Mouse (Mus musculus): ENCODE data around the gene Slco4a1. TPM values are rescaled to one million over a fixed set of nuclear protein-coding genes. Genes with fewer than 3 reads are reported as not detected.

Slco4a1 gene
- polyA plus RNA-seq, 1 experiment from 2014 or later: 0.74 TPM

DNA sequence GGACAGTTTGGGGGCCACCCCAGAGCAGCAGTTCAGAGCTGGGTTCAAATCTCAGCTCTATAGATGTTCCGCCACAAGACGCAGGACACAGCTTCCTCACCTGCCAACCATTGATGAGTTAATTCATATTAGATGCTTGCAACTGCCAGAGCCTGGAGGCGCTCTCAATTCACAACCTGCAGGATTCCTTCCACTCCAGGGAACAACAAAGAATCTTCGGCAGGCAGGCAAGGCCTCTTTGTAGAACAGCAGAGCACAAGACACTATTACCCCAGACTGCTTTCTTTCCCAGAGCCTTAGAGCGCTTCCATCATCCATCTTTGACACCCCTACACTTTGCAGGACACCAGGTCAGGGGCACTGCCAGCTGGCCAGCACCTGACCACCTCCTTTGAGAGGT is 50.2 kb downstream of the Slco4a1 start:
- DNase-seq (ENCODE audit: low spot score): peak; percentile 37

DNA sequence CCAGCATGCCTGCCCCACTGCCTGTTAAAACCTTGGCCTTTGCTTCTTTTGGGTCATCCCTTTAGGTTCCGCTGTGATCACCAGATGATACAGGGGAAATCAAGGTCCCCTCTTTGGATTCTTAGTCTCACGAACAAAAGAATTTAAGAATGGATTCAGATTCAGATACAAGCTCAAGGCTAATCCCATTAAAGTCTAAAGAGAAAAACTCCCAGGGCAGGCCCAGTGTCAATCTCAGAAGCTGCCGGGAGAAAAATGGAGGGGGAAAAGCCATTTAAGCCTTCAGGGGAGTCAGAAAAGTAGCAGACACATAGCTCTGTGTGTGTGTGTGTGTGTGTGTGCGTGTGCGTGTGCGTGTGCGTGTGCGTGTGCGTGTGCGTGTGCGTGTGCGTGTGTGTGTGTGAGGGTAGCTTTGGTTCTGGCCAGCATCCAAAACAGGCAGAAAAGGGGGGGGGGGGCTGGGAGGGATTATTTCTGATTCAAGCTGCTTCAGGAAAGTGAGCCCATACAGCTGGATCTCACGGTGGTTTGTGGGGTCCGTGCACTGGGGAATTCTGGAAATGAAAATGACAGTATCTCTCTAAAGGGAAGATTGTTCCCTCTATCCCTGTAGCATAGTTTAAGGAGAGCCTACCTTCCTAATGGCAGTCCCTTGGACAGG is 52.5 kb downstream of the Slco4a1 start:
- 47% methylated on average over 14 of the region's 14 CpGs for WGBS
- Histone ChIP-seq H3K4me3 (ENCODE audit: low read depth, low read length) (no peak overlapping the region), H3K36me3 (ENCODE audit: control insufficient read depth, insufficient read depth, low read length) (no peaks in the 10 kb centered on the region), H3K27ac (ENCODE audit: low read depth, low read length) (no peak overlapping the region; the same call in 1 of the 2 replicates), H3K4me1 (ENCODE audit: control insufficient read depth, insufficient read depth, low read length) (peaks cover 16% of the 10 kb centered on the region), H3K4me2 (ENCODE audit: low read length) (no peak overlapping the region), H3K27me3 (replicated peaks; ENCODE audit: control insufficient read depth, insufficient read depth, low read length) (no peaks in the 10 kb centered on the region), H3K9me3 (replicated peaks; ENCODE audit: control insufficient read depth, low read length) (no peaks in the 10 kb centered on the region), H3K9ac (ENCODE audit: low read length) (no peak overlapping the region)
- DNase-seq (ENCODE audit: low spot score): no peak
- no peak for ATAC-seq

More for the DNA sequence above, 50.2 kb downstream of the Slco4a1 start:
- 0 out of 2 replicates have a peak, but pooled peaks have one; percentile 26 for ATAC-seq
- Histone ChIP-seq H3K27ac (ENCODE audit: low read depth, low read length) (peak overlapping the region; percentile 27; the same call in 1 of the 2 replicates), H3K9ac (ENCODE audit: low read length) (no peak overlapping the region; the same call in 1 of the 2 replicates), H3K9me3 (replicated peaks; ENCODE audit: control insufficient read depth, low read length) (no peaks in the 10 kb centered on the region), H3K27me3 (replicated peaks; ENCODE audit: control insufficient read depth, insufficient read depth, low read length) (no peaks in the 10 kb centered on the region; the same call in 1 of the 2 replicates), H3K36me3 (ENCODE audit: control insufficient read depth, insufficient read depth, low read length) (no peaks in the 10 kb centered on the region), H3K4me2 (ENCODE audit: low read length) (no peak overlapping the region), H3K4me1 (ENCODE audit: control insufficient read depth, insufficient read depth, low read length) (peaks cover 15% of the 10 kb centered on the region), H3K4me3 (ENCODE audit: low read depth, low read length) (no peak overlapping the region)
- WGBS: 9% methylated on average over 5 of the region's 5 CpGs

DNA sequence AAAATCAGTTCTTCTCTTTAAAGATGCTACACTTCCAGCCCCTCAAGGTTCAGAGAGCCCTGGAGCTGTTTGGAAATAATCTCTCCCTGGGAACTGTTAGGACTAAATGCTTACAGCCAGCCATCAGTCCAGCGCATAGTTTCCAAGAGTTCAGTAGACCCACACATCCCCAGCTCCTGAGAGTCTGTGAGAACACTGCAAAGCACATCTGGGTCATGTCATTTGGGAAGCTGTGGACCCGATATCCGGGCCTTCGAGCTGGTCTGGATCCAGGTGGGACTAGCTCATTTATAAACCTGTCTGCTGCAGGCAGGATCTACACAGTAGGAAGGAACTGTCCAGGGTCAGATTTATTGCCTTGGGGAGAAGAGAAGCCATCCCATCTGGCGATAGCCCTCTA is 54.8 kb downstream of the Slco4a1 start:
- Histone ChIP-seq H3K36me3 (ENCODE audit: control insufficient read depth, insufficient read depth, low read length) (no peaks in the 10 kb centered on the region), H3K27ac (ENCODE audit: low read depth, low read length) (no peak overlapping the region), H3K27me3 (replicated peaks; ENCODE audit: control insufficient read depth, insufficient read depth, low read length) (no peaks in the 10 kb centered on the region), H3K4me1 (ENCODE audit: control insufficient read depth, insufficient read depth, low read length) (peaks cover 16% of the 10 kb centered on the region), H3K9ac (ENCODE audit: low read length) (no peak overlapping the region), H3K9me3 (replicated peaks; ENCODE audit: control insufficient read depth, low read length) (no peaks in the 10 kb centered on the region), H3K4me2 (ENCODE audit: low read length) (no peak overlapping the region), H3K4me3 (ENCODE audit: low read depth, low read length) (no peak overlapping the region)
- ATAC-seq: no peak
- 92% methylated on average over 5 of the region's 5 CpGs for WGBS
- no peak for DNase-seq (ENCODE audit: low spot score)

DNA sequence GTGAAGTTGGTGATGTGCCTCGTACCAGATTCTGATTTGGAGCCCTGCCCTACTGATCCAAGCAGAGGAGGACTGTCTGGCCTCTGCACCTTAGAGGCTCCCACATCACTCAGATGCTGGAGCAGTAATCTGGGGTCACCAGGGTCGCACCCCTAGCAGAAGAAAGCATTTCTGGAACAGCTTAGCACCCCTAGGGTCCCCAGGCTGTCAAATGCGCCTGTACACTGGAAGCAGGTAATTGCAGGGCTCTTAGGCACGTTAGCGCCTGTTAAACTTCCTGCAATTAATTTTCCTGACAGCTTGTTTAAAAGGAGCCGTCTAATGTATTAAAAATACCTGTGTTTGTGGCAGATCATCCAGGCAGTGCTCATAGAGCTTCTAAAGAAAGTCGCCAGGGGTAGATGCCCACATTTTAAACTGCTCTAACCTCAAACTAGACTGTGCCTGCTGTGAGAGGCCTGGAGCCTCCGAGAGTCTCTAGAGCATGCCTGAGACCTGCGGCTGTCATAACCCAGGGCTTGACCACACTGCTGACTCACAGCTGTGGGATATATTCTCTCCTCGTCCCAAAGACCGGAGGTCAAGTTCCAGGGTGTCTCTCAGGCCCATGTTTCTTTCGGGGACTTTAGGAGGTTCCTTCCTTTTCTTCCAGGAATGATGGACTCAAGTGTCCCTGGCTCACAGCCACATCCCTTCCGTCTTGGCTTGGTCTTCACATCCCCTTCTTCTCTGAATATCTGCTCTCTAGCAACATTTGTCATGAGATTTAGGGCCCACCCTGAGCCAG is 56.0 kb downstream of the Slco4a1 start:
- Histone ChIP-seq H3K9ac (ENCODE audit: low read length) (no peak overlapping the region), H3K4me2 (ENCODE audit: low read length) (no peak overlapping the region), H3K27me3 (replicated peaks; ENCODE audit: control insufficient read depth, insufficient read depth, low read length) (no peaks in the 10 kb centered on the region), H3K36me3 (ENCODE audit: control insufficient read depth, insufficient read depth, low read length) (no peaks in the 10 kb centered on the region), H3K4me1 (ENCODE audit: control insufficient read depth, insufficient read depth, low read length) (peaks cover 13% of the 10 kb centered on the region; the same call in 1 of the 2 replicates), H3K9me3 (replicated peaks; ENCODE audit: control insufficient read depth, low read length) (no peaks in the 10 kb centered on the region), H3K4me3 (ENCODE audit: low read depth, low read length) (no peak overlapping the region), H3K27ac (ENCODE audit: low read depth, low read length) (no peak overlapping the region)
- WGBS: 58% methylated on average over 13 of the region's 13 CpGs
- ATAC-seq (no peak), DNase-seq (ENCODE audit: low spot score) (no peak)

DNA sequence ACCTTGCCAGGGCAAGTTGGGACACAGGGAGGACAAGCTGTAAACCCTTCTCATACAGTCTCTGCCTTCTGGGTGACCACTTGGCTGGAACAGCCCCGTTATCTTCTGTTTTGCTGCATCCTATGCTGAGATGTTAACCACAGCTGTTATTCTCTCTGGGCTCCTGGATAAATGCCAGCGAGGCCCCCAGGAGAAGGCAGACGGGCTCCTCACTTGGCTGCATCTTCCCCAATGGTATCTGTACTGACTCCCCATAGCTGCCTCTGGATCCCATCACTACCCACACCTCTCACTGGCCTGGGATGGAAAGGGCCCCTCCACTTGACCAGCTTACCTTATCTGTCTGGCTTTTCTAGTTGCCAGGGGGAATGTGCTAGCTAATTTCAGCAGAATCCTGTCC is 57.0 kb downstream of the Slco4a1 start:
- no peaks in the 10 kb centered on the region for H3K36me3 ChIP-seq (ENCODE audit: control insufficient read depth, insufficient read depth, low read length)
- DNase-seq (ENCODE audit: low spot score): no peak
- ATAC-seq: no peak
- no peak overlapping the region for H3K4me3 ChIP-seq (ENCODE audit: low read depth, low read length)
- H3K27ac ChIP-seq (ENCODE audit: low read depth, low read length): no peak overlapping the region
- WGBS: 53% methylated on average over 3 of the region's 3 CpGs
- H3K9ac ChIP-seq (ENCODE audit: low read length): no peak overlapping the region
- H3K27me3 ChIP-seq (replicated peaks; ENCODE audit: control insufficient read depth, insufficient read depth, low read length): no peaks in the 10 kb centered on the region
- H3K4me2 ChIP-seq (ENCODE audit: low read length): no peak overlapping the region
- H3K9me3 ChIP-seq (replicated peaks; ENCODE audit: control insufficient read depth, low read length): no peaks in the 10 kb centered on the region
- H3K4me1 ChIP-seq (ENCODE audit: control insufficient read depth, insufficient read depth, low read length): peaks cover 13% of the 10 kb centered on the region; the same call in 1 of the 2 replicates

DNA sequence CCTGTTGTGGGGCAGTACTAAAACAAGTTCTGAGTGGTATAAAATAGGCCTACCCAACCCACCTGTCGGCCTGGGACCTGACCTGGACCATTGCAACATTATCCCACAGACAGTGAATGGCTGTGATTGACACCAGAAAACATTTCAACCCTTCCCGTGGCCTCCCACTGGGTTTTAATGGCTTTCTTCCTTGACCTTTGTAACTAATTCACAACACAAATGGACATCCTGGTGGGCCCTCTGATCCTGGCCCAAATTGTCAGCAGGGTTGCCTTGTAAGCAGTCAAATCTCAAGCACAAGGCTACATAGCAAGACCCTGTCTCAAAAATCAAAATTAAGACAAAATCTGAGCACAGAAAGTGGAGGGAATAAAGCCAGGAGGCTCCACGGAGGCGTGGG is 57.8 kb downstream of the Slco4a1 start:
- no peak overlapping the region for H3K4me3 ChIP-seq (ENCODE audit: low read depth, low read length)
- no peak overlapping the region for H3K4me2 ChIP-seq (ENCODE audit: low read length)
- H3K27me3 ChIP-seq (replicated peaks; ENCODE audit: control insufficient read depth, insufficient read depth, low read length): no peaks in the 10 kb centered on the region
- DNase-seq (ENCODE audit: low spot score): no peak
- no peaks in the 10 kb centered on the region for H3K36me3 ChIP-seq (ENCODE audit: control insufficient read depth, insufficient read depth, low read length)
- H3K9ac ChIP-seq (ENCODE audit: low read length): no peak overlapping the region
- WGBS: 29% methylated on average over 4 of the region's 4 CpGs
- peaks cover 9% of the 10 kb centered on the region; the same call in 1 of the 2 replicates for H3K4me1 ChIP-seq (ENCODE audit: control insufficient read depth, insufficient read depth, low read length)
- ATAC-seq: no peak
- no peak overlapping the region for H3K27ac ChIP-seq (ENCODE audit: low read depth, low read length)
- no peaks in the 10 kb centered on the region for H3K9me3 ChIP-seq (replicated peaks; ENCODE audit: control insufficient read depth, low read length)

DNA sequence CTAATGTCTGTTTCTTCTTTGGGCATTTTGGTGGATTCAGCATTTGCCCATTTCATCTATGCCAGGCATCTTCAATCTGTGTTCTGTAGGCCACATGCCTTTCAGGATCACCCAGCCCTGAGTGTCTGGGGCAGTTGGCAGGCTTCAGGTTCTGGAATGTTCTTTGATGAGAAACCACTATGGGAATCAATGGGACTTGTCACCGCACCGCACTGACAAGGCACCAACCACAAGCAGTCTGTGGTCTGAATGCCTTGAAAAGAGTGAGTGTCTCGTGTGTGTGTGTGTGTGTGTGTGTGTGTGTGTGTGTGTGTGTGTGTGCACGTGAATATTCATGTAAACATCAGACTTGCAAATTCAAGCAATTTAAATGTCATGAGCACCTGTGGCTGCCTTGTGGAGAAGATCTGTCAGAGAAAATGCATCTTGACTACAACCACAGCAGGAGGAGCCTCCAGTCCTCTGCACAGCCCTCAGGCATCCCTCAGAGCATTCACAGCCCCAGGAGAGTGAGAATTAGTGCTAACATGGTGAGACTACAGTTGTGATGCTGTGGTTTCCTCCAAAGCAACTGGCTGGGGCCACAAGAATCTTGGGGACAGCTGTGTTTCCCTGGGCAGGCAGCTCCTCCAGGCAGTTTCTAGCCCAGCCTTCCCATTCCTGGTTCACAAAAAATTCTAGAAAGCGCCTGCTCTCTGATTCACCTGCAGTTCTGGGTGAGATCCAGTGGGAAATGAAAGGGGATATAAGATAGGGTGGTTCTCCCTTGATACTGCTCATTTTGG is 65.6 kb downstream of the Slco4a1 start:
- Histone ChIP-seq H3K4me2 (ENCODE audit: low read length) (no peak overlapping the region), H3K9ac (ENCODE audit: low read length) (no peak overlapping the region), H3K27ac (ENCODE audit: low read depth, low read length) (peak overlapping the region; percentile 50; the same call in 1 of the 2 replicates), H3K36me3 (ENCODE audit: control insufficient read depth, insufficient read depth, low read length) (no peaks in the 10 kb centered on the region), H3K27me3 (replicated peaks; ENCODE audit: control insufficient read depth, insufficient read depth, low read length) (no peaks in the 10 kb centered on the region), H3K4me1 (ENCODE audit: control insufficient read depth, insufficient read depth, low read length) (peaks cover 3% of the 10 kb centered on the region; the same call in 1 of the 2 replicates), H3K9me3 (replicated peaks; ENCODE audit: control insufficient read depth, low read length) (no peaks in the 10 kb centered on the region), H3K4me3 (ENCODE audit: low read depth, low read length) (no peak overlapping the region)
- 50% methylated on average over 5 of the region's 5 CpGs for WGBS
- peak; percentile 34 for DNase-seq (ENCODE audit: low spot score)
- ATAC-seq: peak; percentile 67

DNA sequence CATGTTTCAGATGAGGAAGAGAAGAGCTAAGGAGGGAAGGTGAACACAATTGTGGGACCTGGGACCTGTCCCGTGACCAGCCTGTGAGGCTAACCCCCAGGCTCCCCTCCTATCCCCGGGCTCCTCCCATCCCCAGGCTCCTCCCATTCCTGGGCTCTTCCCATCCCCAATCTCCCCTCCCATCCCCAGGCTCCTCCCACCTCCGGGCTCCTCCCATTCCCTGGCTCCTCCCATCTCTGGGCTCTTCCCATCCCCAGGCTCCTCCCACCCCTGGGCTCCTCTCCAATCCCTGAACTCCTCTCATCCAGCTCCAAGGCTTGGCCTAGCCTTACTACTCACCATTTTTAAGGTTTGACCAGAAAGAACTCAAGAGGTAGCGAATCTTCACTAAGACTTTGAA is 66.8 kb downstream of the Slco4a1 start:
- DNase-seq (ENCODE audit: low spot score) (no peak), ATAC-seq (no peak)
- Histone ChIP-seq H3K9me3 (replicated peaks; ENCODE audit: control insufficient read depth, low read length) (no peaks in the 10 kb centered on the region), H3K27me3 (replicated peaks; ENCODE audit: control insufficient read depth, insufficient read depth, low read length) (0 out of 2 replicates have a peak, but pooled peaks cover 2% of the 10 kb centered on the region), H3K4me2 (ENCODE audit: low read length) (no peak overlapping the region), H3K4me3 (ENCODE audit: low read depth, low read length) (no peak overlapping the region), H3K4me1 (ENCODE audit: control insufficient read depth, insufficient read depth, low read length) (peaks cover 7% of the 10 kb centered on the region), H3K27ac (ENCODE audit: low read depth, low read length) (no peak overlapping the region), H3K9ac (ENCODE audit: low read length) (no peak overlapping the region), H3K36me3 (ENCODE audit: control insufficient read depth, insufficient read depth, low read length) (no peaks in the 10 kb centered on the region)
- 67% methylated on average over 4 of the region's 4 CpGs for WGBS
